Mouse (Mus musculus) gastrocnemius, postnatal 36 days (tissue): ENCODE results near the gene Pak4. TPM values are rescaled to one million over a fixed set of nuclear protein-coding genes. Genes with fewer than 3 reads are reported as not detected.
"Not testable (repeated sequence)": the region's sequence is repeated elsewhere in the genome, so short reads cannot be mapped to it uniquely, and the experiment has no call there.

ENCODE experiments used
- DNase-seq, 2 experiments: peaks; one replicate each; pipeline ENCODE4 v3.0.0; 2022
- intact Hi-C: fragments of 180-260 bp; cut with DNase I; formaldehyde crosslinking; loops from one replicate; pipeline ENCODE4 v1.15.1; 2025
- long read RNA-seq, 2 experiments: library from polyadenylated mRNA; stranded (forward); transcript quantifications; one replicate each; pipeline ENCODE4 v2.0.0; 2021
- total RNA-seq, 2 experiments: library from RNA; stranded (reverse); gene quantifications; 2 replicates each; pipeline ENCODE4 v1.2.3; 2021

Pak4 gene
- total RNA-seq: 1 to 10 TPM; 1.8 to 2.5 TPM
- long read RNA-seq, experiment 1, partial matches to known transcripts: 1 of 2 reads
- long read RNA-seq, experiment 1, other reads (novel, unspliced or antisense): 1 of 2 reads
- long read RNA-seq, experiment 2, partial matches to known transcripts: 2 of 2 reads
- long read RNA-seq, experiment 2, other reads (novel, unspliced or antisense): 0 of 2 reads

- peak; percentile 99 for DNase-seq
- intact Hi-C loops: no loop called here
These were observed at the start of gene Pak4, which contains the start of gene Samd4b for GRCm38 (mm10) chr7:28597642-28598446. Gene Pak4, minus strand, starts transcription at chr7:28598185. Gene Samd4b, minus strand, starts transcription at chr7:28598144.

- no peak for DNase-seq
- intact Hi-C loops: no loop called here
These were observed 49.0 kb upstream of the Pak4 start for GRCm38 (mm10) chr7:28647016-28647415.

- intact Hi-C loops: no loop called here
These were observed 48.0 kb upstream of the Pak4 start for GRCm38 (mm10) chr7:28645947-28646475.

GRCm38 (mm10) chr7:28645366-28645765 is 47.4 kb upstream of the Pak4 start:
- DNase-seq: no peak
- intact Hi-C loops: no loop called here

More at GRCm38 (mm10) chr7:28645947-28646475, 48.0 kb upstream of the Pak4 start:
- DNase-seq: no peak

DNA sequence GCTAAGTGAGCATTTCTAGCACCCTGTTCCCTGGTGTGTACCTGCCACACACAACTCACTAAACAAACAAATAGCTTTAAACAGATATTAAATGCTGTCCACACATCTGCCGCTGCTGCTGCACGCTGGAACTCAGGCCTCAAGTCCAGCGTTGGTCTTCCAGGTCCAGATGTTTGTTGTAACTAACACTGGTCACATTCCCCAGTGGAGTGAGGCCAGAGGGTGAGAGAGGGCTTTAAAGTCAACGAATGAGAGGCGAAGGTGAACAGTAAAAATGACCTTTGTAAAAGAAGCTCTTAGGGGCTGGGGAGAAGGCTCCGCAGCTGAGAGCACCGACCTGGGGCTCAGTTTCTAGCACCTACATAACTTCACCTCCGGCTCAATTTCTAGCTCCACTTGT is 43.6 kb upstream of the Pak4 start:
- intact Hi-C loops: no loop called here
- no peak for DNase-seq

- intact Hi-C loops: no loop called here
- no peak for DNase-seq
These were observed 39.5 kb upstream of the Pak4 start for GRCm38 (mm10) chr7:28637511-28637910.

GRCm38 (mm10) chr7:28634128-28634527 is 36.1 kb upstream of the Pak4 start:
- intact Hi-C loops: no loop called here
- no peak for DNase-seq

DNA sequence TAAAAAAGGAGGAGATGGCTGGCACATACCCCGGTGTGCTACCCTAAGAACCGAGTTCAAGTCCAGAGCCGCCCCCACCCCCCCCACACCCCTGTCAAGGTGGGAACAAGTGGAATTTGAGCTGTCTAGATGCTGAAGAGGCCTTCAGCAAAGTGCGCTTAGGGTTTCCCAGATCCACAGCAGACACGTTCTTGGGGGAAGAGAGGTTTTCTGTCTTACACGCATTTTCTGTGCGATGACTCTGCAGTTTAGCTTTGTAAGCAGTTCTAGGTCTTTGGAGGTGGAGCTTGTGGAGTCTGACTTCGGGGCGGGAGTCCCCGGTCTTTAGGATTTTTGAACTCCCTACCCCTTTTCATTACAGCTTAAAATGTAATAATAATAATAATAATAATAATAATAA is 33.1 kb upstream of the Pak4 start, which contains the start of gene Acp7:
Acp7 (minus strand) TSS at position 260 of the 400 bp plus-strand sequence.
- intact Hi-C loops: no loop called here
- no peak for DNase-seq

- intact Hi-C loops: no loop called here
- no peak for DNase-seq
These were observed 26.8 kb upstream of the Pak4 start for GRCm38 (mm10) chr7:28624791-28625190.

DNA sequence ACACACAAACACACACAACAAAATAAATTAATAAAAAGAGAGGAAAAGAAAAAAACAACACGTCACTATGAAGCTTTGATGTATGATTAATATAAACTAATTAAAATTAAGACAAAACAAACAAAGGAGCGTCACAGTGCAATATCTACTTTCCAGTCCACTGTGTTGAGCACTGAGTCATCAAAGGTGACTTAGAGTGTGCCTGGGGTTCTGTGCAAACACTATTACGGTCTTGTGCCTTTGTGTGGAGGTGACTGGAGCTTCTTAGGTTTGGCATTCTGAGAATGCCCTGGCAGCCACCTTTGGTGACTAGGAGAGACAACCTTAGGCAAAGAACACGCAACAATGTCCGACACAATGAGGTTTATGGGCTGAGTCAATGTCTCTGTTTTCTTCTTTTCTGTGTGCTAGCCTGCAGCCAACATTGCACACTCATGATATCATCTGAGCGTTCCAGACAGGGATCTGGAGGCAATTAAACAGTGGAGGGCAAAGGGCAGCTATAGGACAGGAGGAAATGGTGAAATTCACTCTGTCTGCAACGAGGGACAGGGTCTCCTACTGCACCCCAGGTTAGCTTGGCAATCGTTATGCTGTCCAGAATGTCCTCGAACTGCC is 21.2 kb upstream of the Pak4 start:
- intact Hi-C loops: no loop called here

DNA sequence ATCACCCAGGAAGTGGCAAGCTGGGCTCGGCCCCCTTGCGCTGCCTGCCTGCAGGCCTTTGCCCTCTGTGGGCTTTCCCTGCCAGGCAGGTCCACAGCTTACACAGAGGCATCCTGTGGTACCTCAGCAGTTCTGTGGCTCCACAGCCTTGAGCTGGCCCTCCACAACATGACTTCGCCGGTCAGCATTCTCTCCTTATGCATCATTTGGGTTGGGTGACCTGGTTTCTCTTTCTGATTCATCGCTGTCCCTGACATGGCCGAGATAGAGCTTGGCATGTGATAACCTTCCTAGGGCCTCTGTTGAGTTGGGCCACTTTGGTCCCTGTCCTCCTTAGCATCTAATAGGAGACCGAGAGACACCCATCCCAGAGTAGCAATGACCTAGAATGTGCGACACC is 8.0 kb upstream of the Pak4 start:
- DNase-seq: no peak
- intact Hi-C loops: no loop called here

More for the DNA sequence above, 21.2 kb upstream of the Pak4 start:
- DNase-seq: no peak

DNA sequence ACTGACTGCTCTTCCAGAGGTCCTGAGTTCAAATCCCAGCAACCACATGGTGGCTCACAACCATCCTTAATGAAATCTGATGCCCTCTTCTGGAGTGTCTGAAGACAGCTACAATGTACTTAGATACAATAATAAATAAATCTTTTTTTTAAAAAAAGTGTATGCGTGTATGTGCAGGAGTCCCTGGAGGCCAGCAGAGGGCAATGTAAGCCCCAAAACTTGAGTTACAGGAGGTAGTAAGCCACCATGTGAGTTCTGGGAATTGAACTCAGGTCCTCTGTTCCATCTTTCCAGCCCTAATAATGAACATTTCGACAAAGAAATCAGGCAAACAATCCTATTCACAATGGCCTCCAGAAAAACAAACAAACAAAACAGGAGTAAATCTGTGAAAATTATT is 5.8 kb upstream of the Pak4 start:
- not testable (repeated sequence) for DNase-seq
- intact Hi-C loops: loop anchor here (5.0 kb wide), 1 partner anchor 111 kb away; no protein-coding TSS in a partner anchor

GRCm38 (mm10) chr7:28603136-28603535 is 5.2 kb upstream of the Pak4 start:
- no peak for DNase-seq
- intact Hi-C loops: loop anchor here (5.0 kb wide), 1 partner anchor 111 kb away; no protein-coding TSS in a partner anchor

GRCm38 (mm10) chr7:28601668-28602067 is 3.7 kb upstream of the Pak4 start:
- DNase-seq: peak in 1 of 2 experiments; percentile 38
- intact Hi-C loops: loop anchor here (1.0 to 5.0 kb wide), 3 partner anchors 34 to 125 kb away; no protein-coding TSS in a partner anchor

DNA sequence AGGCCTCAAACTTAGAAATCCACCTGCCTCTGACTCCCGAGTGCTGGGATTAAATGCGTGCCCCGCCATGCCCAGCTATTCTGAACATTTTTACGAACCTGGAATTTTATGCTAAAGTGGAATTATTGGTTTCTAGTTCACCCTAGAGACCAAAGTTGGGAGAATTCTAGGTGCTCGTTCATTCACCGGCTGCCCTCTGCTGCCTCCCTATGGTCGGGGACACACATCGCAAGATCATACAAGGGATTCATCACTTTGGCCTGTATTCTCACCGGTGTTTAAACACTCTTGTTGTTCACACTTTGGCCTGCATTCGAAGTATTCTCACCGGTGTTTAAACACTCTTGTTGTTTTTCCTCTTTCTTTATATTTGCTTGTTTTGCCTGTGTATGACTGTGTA is 3.0 kb upstream of the Pak4 start:
- DNase-seq: peak; percentile 41 to 44

GRCm38 (mm10) chr7:28598951-28599350 is 966 bp upstream of the Pak4 start:
- no peak for DNase-seq
- intact Hi-C loops: no loop called here

More for the DNA sequence above, 3.0 kb upstream of the Pak4 start:
- intact Hi-C loops: loop anchor here (1.0 to 5.0 kb wide), 3 partner anchors 34 to 126 kb away; no protein-coding TSS in a partner anchor

DNA sequence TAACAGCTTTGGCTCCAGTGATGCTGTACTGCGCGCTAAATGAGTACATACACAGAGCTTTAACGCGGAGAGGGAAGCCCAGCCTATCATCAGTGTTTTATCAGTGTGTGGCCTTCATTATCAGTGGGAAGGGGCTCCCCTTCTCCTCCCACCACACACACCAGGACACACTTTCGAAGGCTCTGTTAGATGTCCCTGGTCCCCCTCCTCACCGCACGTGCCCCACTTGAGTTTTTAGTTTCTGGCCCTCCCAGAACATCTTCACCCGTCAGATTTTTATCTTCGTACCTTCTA is 761 bp downstream of the Pak4 start:
- intact Hi-C loops: no loop called here
- no peak for DNase-seq

DNA sequence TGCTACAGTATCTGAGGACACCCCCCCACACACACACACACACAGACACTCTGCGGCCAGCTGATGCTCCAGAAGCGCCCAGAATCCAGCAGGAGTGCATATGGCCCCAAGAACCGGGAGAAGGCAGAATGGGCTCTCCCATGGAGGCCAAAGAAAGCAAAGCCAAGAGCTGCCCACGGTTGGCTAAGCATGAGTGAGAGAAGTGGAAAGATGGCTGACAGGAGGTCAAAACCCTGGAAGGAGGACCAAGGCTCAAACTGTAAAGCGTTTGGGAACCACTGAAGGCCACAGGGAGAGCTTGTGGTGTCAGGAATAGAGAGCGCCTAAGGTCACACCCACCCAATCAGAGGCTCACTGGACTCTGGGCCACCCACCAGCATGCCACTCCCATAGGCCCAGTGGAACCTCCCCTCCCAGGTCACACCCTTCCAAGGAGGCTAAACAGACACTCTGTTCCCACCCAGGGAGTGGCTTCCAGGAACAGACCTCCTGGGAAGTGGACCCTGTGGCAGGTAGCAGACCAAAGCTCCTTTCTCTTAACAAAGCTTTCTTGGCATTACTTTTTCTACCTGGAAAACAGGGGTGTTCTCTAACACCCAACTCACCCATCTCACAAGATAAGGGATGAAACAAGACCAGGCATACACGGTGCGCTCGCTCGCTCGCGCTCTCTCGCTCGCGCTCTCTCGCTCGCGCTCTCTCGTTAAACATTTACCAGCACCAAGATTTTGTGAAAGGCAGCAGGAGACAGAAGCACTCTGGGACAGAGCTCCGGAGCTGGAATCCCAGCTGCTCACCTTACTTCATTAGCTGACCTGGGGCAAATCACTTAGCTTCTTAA is 1.3 kb downstream of the Pak4 start:
- no peak for DNase-seq
- intact Hi-C loops: no loop called here

- intact Hi-C loops: no loop called here
- no peak for DNase-seq
These were observed 2.1 kb downstream of the Pak4 start for GRCm38 (mm10) chr7:28595751-28596435.
